Mouse (Mus musculus) liver, embryonic 18 days (tissue): Measurements from ENCODE around the gene Fam228b. TPM values are rescaled to one million over a fixed set of nuclear protein-coding genes. Genes with fewer than 3 reads are reported as not detected.

Source experiments
- polyA plus RNA-seq: library from polyadenylated mRNA; depleted of rRNA; stranded (reverse); fragments of >200 nt; gene quantifications from 2 replicates; pipeline ENCODE4 v1.2.3, GENCODE M21; 2012; rRNA removed

The Fam228b gene
- 0.35 and 0.67 TPM in 2 replicates for polyA plus RNA-seq

DNA sequence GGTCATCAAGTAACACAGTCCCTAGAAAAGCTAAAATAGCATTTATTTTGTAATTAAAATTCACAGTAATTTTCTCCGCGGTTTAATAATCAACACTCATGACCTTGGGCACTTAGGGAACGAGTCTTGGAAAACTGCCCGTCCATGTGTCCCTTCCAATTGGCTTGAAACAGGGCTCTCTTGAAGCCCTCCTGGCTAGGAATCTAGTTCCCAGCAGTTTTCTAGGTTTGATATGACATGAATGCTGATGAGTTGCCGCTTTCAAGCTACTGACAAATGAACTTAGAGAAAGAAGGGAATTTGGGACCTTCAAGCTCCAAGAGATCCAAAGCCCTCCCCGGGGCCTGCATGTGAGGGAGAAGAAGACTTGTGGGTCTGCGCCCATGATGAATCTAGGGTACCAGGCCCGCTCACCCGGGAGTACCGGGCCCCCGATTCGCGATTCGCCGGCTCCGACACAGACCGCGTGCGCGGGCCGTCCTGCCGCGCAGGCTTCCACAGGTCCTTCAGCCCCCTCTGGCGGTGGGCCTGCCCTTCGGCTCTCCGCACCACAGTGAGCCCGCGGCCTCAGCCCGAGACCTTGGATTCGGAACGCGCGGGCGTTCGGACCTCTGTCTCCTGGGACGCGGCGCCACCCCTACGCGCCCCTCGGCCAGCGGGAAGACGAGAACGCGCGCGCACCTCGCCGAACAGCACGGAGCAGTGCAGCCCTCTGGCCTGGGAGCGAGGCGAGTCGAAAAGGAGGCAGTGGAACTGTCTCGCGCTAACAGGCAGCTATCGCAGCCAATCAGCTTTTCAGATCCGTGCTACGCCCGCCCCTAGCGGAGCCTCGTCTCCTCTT lies at the start of gene Fam228b, which contains the start of gene Pfn4:
Gene Fam228b, minus strand, starts transcription at position 776 of the 841 bp plus-strand sequence.
Gene Pfn4, plus strand, starts transcription at position 531 of the 841 bp plus-strand sequence.

DNA sequence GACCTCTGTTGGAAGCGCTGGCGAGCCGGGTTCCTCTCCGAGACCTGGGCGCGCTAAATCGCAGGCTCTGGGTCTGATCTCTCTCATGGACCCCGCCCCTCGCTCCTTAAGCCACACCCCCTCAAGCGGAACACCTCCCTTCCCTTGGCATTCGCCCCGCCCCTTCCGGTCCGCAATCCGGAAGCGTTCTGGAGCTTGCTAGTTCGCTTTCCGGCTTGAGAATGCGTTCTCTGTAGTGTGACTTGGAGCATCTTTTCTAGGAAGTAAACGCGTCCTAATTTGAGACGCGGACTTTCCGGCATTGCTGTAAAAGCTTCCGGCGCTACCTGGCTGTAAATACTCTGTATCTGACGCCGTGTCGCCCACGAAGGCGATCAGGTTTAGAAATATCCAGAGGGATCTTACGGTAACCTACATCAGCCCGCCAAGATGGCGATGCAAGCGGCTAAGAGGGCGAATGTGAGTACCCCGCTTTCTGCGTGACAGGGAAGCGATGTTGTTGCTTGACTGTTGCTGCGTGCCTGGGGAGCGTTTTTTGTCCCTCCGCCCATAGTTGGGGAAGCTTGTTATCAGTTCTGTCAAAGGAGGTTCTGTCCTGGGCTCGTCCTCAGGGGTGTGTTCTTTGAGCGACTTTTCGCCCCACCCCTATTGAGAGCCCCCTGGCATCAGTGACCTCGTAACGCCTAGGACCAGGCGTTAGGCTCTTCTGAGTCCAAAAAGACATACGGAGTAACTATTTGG lies 48.5 kb upstream of the Fam228b start, which contains the start of gene Sf3b6:
Gene Sf3b6, plus strand, starts transcription at position 184 of the 741 bp plus-strand sequence.

DNA sequence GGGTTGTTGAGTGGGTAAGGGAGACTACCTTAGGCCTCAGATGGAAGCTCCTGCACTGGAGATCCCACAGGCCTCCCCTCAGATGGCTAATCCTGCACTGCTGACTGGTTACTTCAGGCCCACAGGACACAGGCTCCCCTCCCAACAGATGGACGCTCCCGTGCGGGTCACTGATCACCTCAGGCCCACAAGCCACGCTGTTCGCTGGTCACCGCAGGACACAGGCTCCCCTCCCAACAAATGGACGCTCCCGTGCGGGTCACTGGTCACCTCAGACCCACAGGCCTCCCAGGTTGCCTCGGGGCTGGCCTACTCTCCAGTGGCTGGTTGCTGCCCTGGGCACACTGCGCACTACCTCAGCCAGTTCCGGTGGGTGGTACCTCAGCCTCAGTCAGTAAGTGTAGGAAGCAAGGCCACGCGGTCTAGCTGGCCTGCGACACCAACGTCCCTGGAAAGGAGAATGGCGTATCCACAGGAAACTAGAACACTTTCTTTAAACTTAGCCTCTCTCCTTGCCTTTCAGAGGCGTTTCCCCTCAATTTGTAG lies 31.0 kb downstream of the Fam228b start, which contains the start of gene Fam228a:
Gene Fam228a, minus strand, starts transcription at position 400 of the 546 bp plus-strand sequence.

Other genes starting within 250 kb of the Fam228b start
- 13.1 and 15.4 TPM in 2 replicates for gene Itsn2, start 176.6 kb downstream of the Fam228b start, polyA plus RNA-seq
- not detected in 2 replicates for gene Gm3625, start 176.3 kb downstream of the Fam228b start, polyA plus RNA-seq
- gene Fam228a, start 30.8 kb downstream of the Fam228b start, polyA plus RNA-seq = 0.02 and 0.09 TPM in 2 replicates
- 0.18 and 0.31 TPM in 2 replicates for gene Pfn4, start 245 bp downstream of the Fam228b start, polyA plus RNA-seq
- 50.1 and 62.3 TPM in 2 replicates for gene Sf3b6, start 48.3 kb upstream of the Fam228b start, polyA plus RNA-seq
- 9.7 and 11.3 TPM in 2 replicates for gene Fkbp1b, start 72.3 kb upstream of the Fam228b start, polyA plus RNA-seq
- gene Wdcp, start 74.0 kb upstream of the Fam228b start, polyA plus RNA-seq = 8.1 and 8.3 TPM in 2 replicates
- 17.8 and 21.6 TPM in 2 replicates for gene Mfsd2b, start 105.1 kb upstream of the Fam228b start, polyA plus RNA-seq
- 4.4 and 5.0 TPM in 2 replicates for gene Ubxn2a, start 138.4 kb upstream of the Fam228b start, polyA plus RNA-seq
- 4.7 and 5.2 TPM in 2 replicates for gene Atad2b, start 148.1 kb upstream of the Fam228b start, polyA plus RNA-seq